Mouse (Mus musculus): ENCODE measurements around the gene Zfp60. TPM values are rescaled to one million over a fixed set of nuclear protein-coding genes. Genes with fewer than 3 reads are reported as not detected.

The Zfp60 gene
- polyA plus RNA-seq, 1 experiment from 2014 or later = 55.2 TPM

GRCm38 (mm10) chr7:27797906-27798811 lies 67.0 kb downstream of the Zfp60 start:
- H3K36me3 ChIP-seq = 0 out of 2 replicates have a peak, but pooled peaks cover 3% of the 10 kb centered on the region
- DNase-seq (ENCODE audit: low spot score) = peak; percentile 80
- WGBS = 26% methylated on average over 8 of the region's 8 CpGs
- H3K4me3 ChIP-seq = peak overlapping the region; percentile 31; the same call in 1 of the 2 replicates
- H3K4me1 ChIP-seq (replicated peaks) = peaks cover 50% of the 10 kb centered on the region
- peaks cover 10% of the 10 kb centered on the region; the same call in 1 of the 2 replicates for H3K9me3 ChIP-seq
- H3K27me3 ChIP-seq (ENCODE audit: insufficient read depth, poor library complexity, severe bottlenecking) = no peaks in the 10 kb centered on the region
- H3K27ac ChIP-seq = peak overlapping the region; percentile 85

GRCm38 (mm10) chr7:27801137-27801536 lies 69.9 kb downstream of the Zfp60 start:
- DNase-seq (ENCODE audit: low spot score) = no peak
- Histone ChIP-seq H3K4me1 (replicated peaks) (peaks cover 40% of the 10 kb centered on the region), H3K27ac (0 out of 2 replicates have a peak overlapping the region, but pooled peaks have one; percentile 85), H3K27me3 (ENCODE audit: insufficient read depth, poor library complexity, severe bottlenecking) (no peaks in the 10 kb centered on the region), H3K4me3 (no peak overlapping the region), H3K36me3 (peaks cover 3% of the 10 kb centered on the region; the same call in 1 of the 2 replicates), H3K9me3 (peaks cover 10% of the 10 kb centered on the region; the same call in 1 of the 2 replicates)
- WGBS = 54% methylated on average over 2 of the region's 2 CpGs

GRCm38 (mm10) chr7:27802986-27803385 lies 71.8 kb downstream of the Zfp60 start:
- DNase-seq (ENCODE audit: low spot score) = no peak
- Histone ChIP-seq H3K9me3 (no peaks in the 10 kb centered on the region), H3K36me3 (peaks cover 8% of the 10 kb centered on the region), H3K27ac (no peak overlapping the region), H3K4me3 (no peak overlapping the region), H3K27me3 (ENCODE audit: insufficient read depth, poor library complexity, severe bottlenecking) (no peaks in the 10 kb centered on the region), H3K4me1 (replicated peaks) (peaks cover 37% of the 10 kb centered on the region)
- WGBS = 71% methylated on average over 5 of the region's 5 CpGs

Other genes with a start within 250 kb of the Zfp60 start
- 21.5 and 23.6 TPM in 2 replicates for gene Sertad1, start 244.5 kb upstream of the Zfp60 start, polyA plus RNA-seq (2016; fragmentation: Nextera tagmentation; extraction: Ambion mirVana)
- gene Prx, start 232.1 kb upstream of the Zfp60 start, polyA plus RNA-seq (2016; fragmentation: Nextera tagmentation; extraction: Ambion mirVana) = 2.5 and 3.4 TPM in 2 replicates
- 0.57 and 0.94 TPM in 2 replicates for gene Hipk4, start 208.1 kb upstream of the Zfp60 start, polyA plus RNA-seq (2016; fragmentation: Nextera tagmentation; extraction: Ambion mirVana)
- gene Pld3, start 178.2 kb upstream of the Zfp60 start, polyA plus RNA-seq (2016; fragmentation: Nextera tagmentation; extraction: Ambion mirVana) = 55.7 and 73.2 TPM in 2 replicates
- 36.3 and 39.3 TPM in 2 replicates for gene 2310022A10Rik, start 178.2 kb upstream of the Zfp60 start, polyA plus RNA-seq (2016; fragmentation: Nextera tagmentation; extraction: Ambion mirVana)
- gene Akt2, start 139.8 kb upstream of the Zfp60 start, polyA plus RNA-seq (2016; fragmentation: Nextera tagmentation; extraction: Ambion mirVana) = 89.0 and 93.5 TPM in 2 replicates
- gene Ttc9b, start 77.5 kb upstream of the Zfp60 start, polyA plus RNA-seq (2016; fragmentation: Nextera tagmentation; extraction: Ambion mirVana) = 3.3 and 10.9 TPM in 2 replicates
- 8.3 and 10.6 TPM in 2 replicates for gene Map3k10, start 56.8 kb upstream of the Zfp60 start, polyA plus RNA-seq (2016; fragmentation: Nextera tagmentation; extraction: Ambion mirVana)
- 5.2 and 6.6 TPM in 2 replicates for gene Zfp607b, start 42.0 kb upstream of the Zfp60 start, polyA plus RNA-seq (2016; fragmentation: Nextera tagmentation; extraction: Ambion mirVana)
- 1.9 and 2.0 TPM in 2 replicates for gene Zfp626, start 75.8 kb downstream of the Zfp60 start, polyA plus RNA-seq (2016; fragmentation: Nextera tagmentation; extraction: Ambion mirVana)
- gene Zfp59, start 107.2 kb downstream of the Zfp60 start, polyA plus RNA-seq (2016; fragmentation: Nextera tagmentation; extraction: Ambion mirVana) = 9.0 and 11.0 TPM in 2 replicates
- gene Zfp607a, start 126.1 kb downstream of the Zfp60 start, polyA plus RNA-seq (2016; fragmentation: Nextera tagmentation; extraction: Ambion mirVana) = 2.4 and 3.6 TPM in 2 replicates
- gene Zfp974, start 198.1 kb downstream of the Zfp60 start, polyA plus RNA-seq (2016; fragmentation: Nextera tagmentation; extraction: Ambion mirVana) = 11.5 and 12.0 TPM in 2 replicates
- gene Zfp780b, start 247.8 kb downstream of the Zfp60 start, polyA plus RNA-seq (2016; fragmentation: Nextera tagmentation; extraction: Ambion mirVana) = 18.3 and 20.9 TPM in 2 replicates